Mouse (Mus musculus) layer of hippocampus, adult 9-10 months (tissue): ENCODE data around the gene Gm21518.
"Not testable (repeated sequence)": the region's sequence is repeated elsewhere in the genome, so short reads cannot be mapped to it uniquely, and the experiment has no call there.

Experiments
- DNase-seq: peaks from one replicate; pipeline ENCODE4 v3.0.0; 2022; ENCODE audit warnings: low spot score

The Gm21518 gene

GRCm38 (mm10) chrY:62190566-62190965, at the start of gene Gm21518:
TSS of gene Gm21518 (plus strand) at chrY:62190866.
- not testable (repeated sequence) for DNase-seq
